Mouse (Mus musculus): ENCODE data around the gene Ccdc69. TPM values are rescaled to one million over a fixed set of nuclear protein-coding genes. Genes with fewer than 3 reads are reported as not detected.

Gene Ccdc69
- total and polyA plus RNA-seq, 2 experiments from 2014 or later = 22.0 to 22.2 TPM

DNA sequence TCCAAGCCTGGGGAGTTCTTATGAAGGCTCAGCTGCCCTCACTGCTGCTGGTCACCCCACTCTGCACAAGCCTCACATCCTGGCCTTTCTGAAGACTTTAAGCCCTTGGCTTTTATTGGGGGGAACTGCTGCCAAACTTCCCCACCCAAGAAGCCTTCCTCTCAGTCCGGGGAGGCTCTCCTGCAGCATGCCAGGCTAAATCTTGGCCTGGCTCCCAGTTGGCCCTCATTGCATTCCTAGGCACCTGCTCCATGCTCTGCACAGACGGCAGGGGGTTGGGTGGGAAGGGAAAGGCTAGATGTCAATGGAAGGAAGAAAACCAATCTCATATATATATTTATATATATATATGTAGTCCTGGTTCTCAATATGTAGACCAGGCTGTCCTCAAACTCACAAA is 2.3 kb downstream of the Ccdc69 start:
- H3K4me1 ChIP-seq (ENCODE audit: control insufficient read depth, insufficient read depth) = peaks cover 45% of the 10 kb centered on the region
- H3K27me3 ChIP-seq (ENCODE audit: control insufficient read depth, insufficient read depth, low read length) = no peaks in the 10 kb centered on the region
- peak; percentile 50; the same call in 1 of the 2 replicates for ATAC-seq (ENCODE audit: insufficient read depth, low read depth)
- WGBS = 24% methylated on average over 2 of the region's 2 CpGs
- TF ChIP-seq CTCF (IDR thresholded peaks at IDR 0.05; ENCODE audit: low read depth) = no peak
- TF ChIP-seq EP300 (IDR thresholded peaks at IDR 0.05; ENCODE audit: low read depth) = no peak
- H3K4me2 ChIP-seq (ENCODE audit: low read depth, low read length) = no peak overlapping the region
- H3K4me3 ChIP-seq (ENCODE audit: low read depth, low read length) = no peak overlapping the region
- H3K9ac ChIP-seq (replicated peaks; ENCODE audit: low read depth, low read length) = no peak overlapping the region
- H3K36me3 ChIP-seq (replicated peaks; ENCODE audit: control insufficient read depth, insufficient read depth, low read length) = no peaks in the 10 kb centered on the region
- H3K9me3 ChIP-seq (replicated peaks; ENCODE audit: control insufficient read depth, low read length) = 0 out of 2 replicates have a peak, but pooled peaks cover 3% of the 10 kb centered on the region
- DNase-seq (ENCODE audit: low spot score) = peak; percentile 79
- H3K27ac ChIP-seq (ENCODE audit: low read depth) = peak overlapping the region; percentile 95

DNA sequence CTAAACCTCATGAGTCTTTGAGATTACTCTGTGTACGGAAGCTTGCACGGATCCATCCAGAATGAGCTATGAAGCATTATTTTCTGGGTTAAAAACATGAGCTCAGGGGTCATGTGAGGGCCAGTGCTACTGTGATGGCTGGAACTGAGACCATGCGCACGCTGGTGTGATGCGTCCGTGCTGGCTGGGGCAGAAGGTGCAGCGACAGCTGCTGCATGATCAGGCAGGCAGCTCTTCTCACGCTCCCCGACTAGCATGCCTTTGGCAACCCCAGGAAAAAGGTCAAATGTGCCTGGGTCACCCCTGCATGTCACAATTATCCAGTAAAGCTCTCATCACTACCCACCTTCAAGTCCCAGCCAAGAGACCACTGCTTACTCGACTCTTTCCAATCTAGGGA is 4.7 kb downstream of the Ccdc69 start:
- Histone ChIP-seq H3K9me3 (replicated peaks; ENCODE audit: control insufficient read depth, low read length) (no peaks in the 10 kb centered on the region), H3K4me3 (ENCODE audit: low read depth, low read length) (no peak overlapping the region), H3K27me3 (ENCODE audit: control insufficient read depth, insufficient read depth, low read length) (no peaks in the 10 kb centered on the region), H3K4me1 (ENCODE audit: control insufficient read depth, insufficient read depth) (peaks cover 43% of the 10 kb centered on the region), H3K27ac (ENCODE audit: low read depth) (peak overlapping the region; percentile 95), H3K4me2 (ENCODE audit: low read depth, low read length) (no peak overlapping the region), H3K9ac (replicated peaks; ENCODE audit: low read depth, low read length) (no peak overlapping the region), H3K36me3 (replicated peaks; ENCODE audit: control insufficient read depth, insufficient read depth, low read length) (no peaks in the 10 kb centered on the region)
- TF ChIP-seq EP300 (IDR thresholded peaks at IDR 0.05; ENCODE audit: low read depth) (no peak), CTCF (IDR thresholded peaks at IDR 0.05; ENCODE audit: low read depth) (no peak)
- DNase-seq (ENCODE audit: low spot score) (no peak), ATAC-seq (ENCODE audit: insufficient read depth, low read depth) (no peak)
- 52% methylated on average over 10 of the region's 10 CpGs for whole genome bisulfite sequencing

DNA sequence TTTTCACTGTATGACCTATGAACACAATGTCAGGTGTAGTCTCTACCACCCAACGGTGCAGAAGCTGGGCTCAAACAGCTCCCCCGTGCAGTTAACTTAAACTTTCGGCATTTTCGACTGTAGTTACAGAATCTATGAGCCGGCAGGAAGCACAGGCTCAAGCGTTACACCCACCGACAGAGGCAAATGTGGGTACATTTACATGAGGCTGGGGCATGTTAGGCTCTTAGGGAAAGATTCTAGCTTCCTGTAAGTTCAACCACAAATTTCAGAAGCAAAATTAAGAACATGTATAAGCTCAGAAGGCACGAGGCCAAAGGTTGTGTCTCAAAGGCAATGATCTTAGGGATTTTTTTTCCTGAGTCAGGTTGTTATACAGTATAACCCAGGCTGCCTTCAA is 5.5 kb downstream of the Ccdc69 start:
- ATAC-seq (ENCODE audit: insufficient read depth, low read depth) = no peak
- no peak for TF ChIP-seq CTCF (IDR thresholded peaks at IDR 0.05; ENCODE audit: low read depth)
- TF ChIP-seq EP300 (IDR thresholded peaks at IDR 0.05; ENCODE audit: low read depth) = no peak
- WGBS = 84% methylated on average over 8 of the region's 8 CpGs
- no peak overlapping the region for H3K9ac ChIP-seq (replicated peaks; ENCODE audit: low read depth, low read length)
- H3K4me3 ChIP-seq (ENCODE audit: low read depth, low read length) = no peak overlapping the region
- H3K9me3 ChIP-seq (replicated peaks; ENCODE audit: control insufficient read depth, low read length) = no peaks in the 10 kb centered on the region
- H3K27me3 ChIP-seq (ENCODE audit: control insufficient read depth, insufficient read depth, low read length) = no peaks in the 10 kb centered on the region
- H3K4me1 ChIP-seq (ENCODE audit: control insufficient read depth, insufficient read depth) = peaks cover 41% of the 10 kb centered on the region
- H3K27ac ChIP-seq (ENCODE audit: low read depth) = no peak overlapping the region; the same call in 1 of the 2 replicates
- H3K4me2 ChIP-seq (ENCODE audit: low read depth, low read length) = no peak overlapping the region
- H3K36me3 ChIP-seq (replicated peaks; ENCODE audit: control insufficient read depth, insufficient read depth, low read length) = no peaks in the 10 kb centered on the region
- no peak for DNase-seq (ENCODE audit: low spot score)

DNA sequence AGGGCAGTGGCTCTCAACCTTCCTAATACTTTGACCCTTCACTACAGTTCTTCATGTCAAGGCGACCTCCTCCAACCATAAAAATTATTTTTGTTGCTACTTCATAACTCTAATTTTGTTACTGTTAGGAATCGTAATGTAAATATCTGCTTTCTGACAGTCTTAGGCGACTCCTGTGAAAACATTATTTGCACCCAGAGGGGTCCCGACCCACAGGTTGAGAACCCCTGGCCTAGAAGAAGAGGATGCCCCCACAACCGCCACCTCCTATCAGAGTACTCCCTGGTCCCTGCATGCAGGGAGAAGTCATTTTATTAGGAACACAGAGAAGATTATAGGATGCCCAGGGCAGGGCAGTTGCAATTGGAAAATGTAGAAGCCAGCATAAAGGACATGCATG is 6.6 kb downstream of the Ccdc69 start:
- DNase-seq (ENCODE audit: low spot score) = no peak
- no peak for ATAC-seq (ENCODE audit: insufficient read depth, low read depth)
- no peak overlapping the region for H3K4me2 ChIP-seq (ENCODE audit: low read depth, low read length)
- H3K36me3 ChIP-seq (replicated peaks; ENCODE audit: control insufficient read depth, insufficient read depth, low read length) = no peaks in the 10 kb centered on the region
- peaks cover 30% of the 10 kb centered on the region for H3K4me1 ChIP-seq (ENCODE audit: control insufficient read depth, insufficient read depth)
- no peak for TF ChIP-seq CTCF (IDR thresholded peaks at IDR 0.05; ENCODE audit: low read depth)
- TF ChIP-seq EP300 (IDR thresholded peaks at IDR 0.05; ENCODE audit: low read depth) = no peak
- no peaks in the 10 kb centered on the region for H3K27me3 ChIP-seq (ENCODE audit: control insufficient read depth, insufficient read depth, low read length)
- H3K9me3 ChIP-seq (replicated peaks; ENCODE audit: control insufficient read depth, low read length) = no peaks in the 10 kb centered on the region
- no peak overlapping the region for H3K27ac ChIP-seq (ENCODE audit: low read depth)
- 93% methylated on average over 5 of the region's 5 CpGs for WGBS
- no peak overlapping the region for H3K4me3 ChIP-seq (ENCODE audit: low read depth, low read length)
- H3K9ac ChIP-seq (replicated peaks; ENCODE audit: low read depth, low read length) = no peak overlapping the region

DNA sequence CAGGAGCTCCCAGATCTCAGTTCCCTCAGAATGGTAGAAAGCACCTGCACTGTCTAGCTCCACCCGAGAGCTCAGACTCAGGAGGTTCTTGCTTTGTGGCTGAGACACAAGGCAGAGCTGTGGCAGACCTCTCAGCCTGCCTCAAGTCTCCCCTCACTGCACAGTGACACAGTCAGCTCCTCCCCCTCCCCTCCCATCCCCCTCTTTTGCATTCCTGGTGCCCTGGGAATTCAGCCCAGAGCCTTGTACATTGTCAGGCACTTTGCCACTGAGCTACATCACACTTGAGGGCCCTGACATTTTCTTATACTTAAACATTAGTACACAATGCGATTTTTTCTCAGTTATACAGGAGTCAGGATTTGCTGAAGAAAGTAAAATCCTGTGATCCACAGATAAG is 8.9 kb downstream of the Ccdc69 start:
- 35% methylated on average over 2 of the region's 2 CpGs for WGBS
- Histone ChIP-seq H3K27me3 (ENCODE audit: control insufficient read depth, insufficient read depth, low read length) (no peaks in the 10 kb centered on the region), H3K4me2 (ENCODE audit: low read depth, low read length) (no peak overlapping the region), H3K4me3 (ENCODE audit: low read depth, low read length) (no peak overlapping the region), H3K4me1 (ENCODE audit: control insufficient read depth, insufficient read depth) (peaks cover 13% of the 10 kb centered on the region), H3K27ac (ENCODE audit: low read depth) (peak overlapping the region; percentile 86), H3K9ac (replicated peaks; ENCODE audit: low read depth, low read length) (no peak overlapping the region), H3K9me3 (replicated peaks; ENCODE audit: control insufficient read depth, low read length) (no peaks in the 10 kb centered on the region), H3K36me3 (replicated peaks; ENCODE audit: control insufficient read depth, insufficient read depth, low read length) (no peaks in the 10 kb centered on the region)
- TF ChIP-seq EP300 (IDR thresholded peaks at IDR 0.05; ENCODE audit: low read depth) = no peak; the same call in 1 of the 2 replicates
- no peak for TF ChIP-seq CTCF (IDR thresholded peaks at IDR 0.05; ENCODE audit: low read depth)
- peak; percentile 84 for ATAC-seq (ENCODE audit: insufficient read depth, low read depth)
- peak; percentile 77 for DNase-seq (ENCODE audit: low spot score)

DNA sequence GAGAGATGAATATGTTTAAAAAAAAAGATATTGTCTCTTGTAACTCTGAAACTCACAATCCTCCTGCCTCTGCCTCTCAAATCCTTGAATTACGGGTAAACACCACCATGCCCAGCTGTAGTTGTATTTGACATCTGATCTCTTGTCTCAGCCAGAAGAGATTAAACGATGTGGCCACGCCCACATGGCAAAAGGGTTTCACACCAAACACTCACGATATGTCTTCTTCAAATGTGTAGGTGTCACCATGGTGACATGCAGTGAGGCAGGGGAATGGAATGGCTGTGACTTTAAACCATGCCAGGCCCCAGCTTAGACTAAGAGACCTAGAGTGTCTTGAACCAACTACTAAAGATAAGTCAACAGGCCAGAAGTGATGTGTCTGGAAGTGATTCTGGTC is 11.0 kb downstream of the Ccdc69 start:
- DNase-seq (ENCODE audit: low spot score) (no peak), ATAC-seq (ENCODE audit: insufficient read depth, low read depth) (no peak)
- no peak overlapping the region for H3K27ac ChIP-seq (ENCODE audit: low read depth)
- 65% methylated on average over 4 of the region's 4 CpGs for WGBS
- no peak overlapping the region for H3K4me3 ChIP-seq (ENCODE audit: low read depth, low read length)
- peaks cover 19% of the 10 kb centered on the region for H3K4me1 ChIP-seq (ENCODE audit: control insufficient read depth, insufficient read depth)
- H3K27me3 ChIP-seq (ENCODE audit: control insufficient read depth, insufficient read depth, low read length) = no peaks in the 10 kb centered on the region
- H3K9ac ChIP-seq (replicated peaks; ENCODE audit: low read depth, low read length) = no peak overlapping the region
- no peak for TF ChIP-seq CTCF (IDR thresholded peaks at IDR 0.05; ENCODE audit: low read depth)
- no peak for TF ChIP-seq EP300 (IDR thresholded peaks at IDR 0.05; ENCODE audit: low read depth)
- no peak overlapping the region for H3K4me2 ChIP-seq (ENCODE audit: low read depth, low read length)
- H3K36me3 ChIP-seq (replicated peaks; ENCODE audit: control insufficient read depth, insufficient read depth, low read length) = no peaks in the 10 kb centered on the region
- no peaks in the 10 kb centered on the region for H3K9me3 ChIP-seq (replicated peaks; ENCODE audit: control insufficient read depth, low read length)

Data from heart, postnatal 0 days (tissue).